Mouse (Mus musculus) forebrain, postnatal 0 days (tissue): ENCODE measurements around the gene Nutf2. TPM values are rescaled to one million over a fixed set of nuclear protein-coding genes. Genes with fewer than 3 reads are reported as not detected.
A peak's percentile ranks its signal among the peaks of the same experiment; 100 is the strongest.
"Not testable (repeated sequence)": the region's sequence is repeated elsewhere in the genome, so short reads cannot be mapped to it uniquely, and the experiment has no call there.

Source experiments
- ATAC-seq: fragments of 200-750 bp; cut with Nextera tagmentation; 2 replicates; pipeline ENCODE4 v1.8.0; 2017; ENCODE audit warnings: mild to moderate bottlenecking, moderate library complexity
- DNase-seq: peaks from one replicate; pipeline ENCODE4 v3.0.0-alpha.2; 2015
- H3K27ac ChIP-seq: fragments of 300-500 bp; sonication (generic); 2 replicates; pipeline ENCODE4 v1.5.1; 2014; ENCODE audit warnings: low read depth, mild to moderate bottlenecking, antibody characterized with exemption, low read length, moderate library complexity, mixed read lengths
- H3K27me3 ChIP-seq: fragments of 300-500 bp; sonication (generic); 2 replicates; pipeline ENCODE4 v1.6.1; 2014; ENCODE audit warnings: mild to moderate bottlenecking, low read length, mixed read lengths; ENCODE audit not compliant: insufficient read depth
- H3K36me3 ChIP-seq: fragments of 300-500 bp; sonication (generic); 2 replicates; pipeline ENCODE4 v1.6.1; 2014; ENCODE audit warnings: mild to moderate bottlenecking, moderate library complexity; ENCODE audit not compliant: insufficient read depth
- H3K4me1 ChIP-seq: fragments of 300-500 bp; sonication (generic); 2 replicates; pipeline ENCODE4 v1.6.1; 2014; ENCODE audit warnings: antibody characterized with exemption; ENCODE audit not compliant: insufficient read depth
- H3K4me2 ChIP-seq: fragments of 300-500 bp; sonication (generic); 2 replicates; pipeline ENCODE4 v1.6.1; 2014; ENCODE audit warnings: low read depth, mild to moderate bottlenecking, moderate library complexity
- H3K4me3 ChIP-seq: fragments of 300-500 bp; sonication (generic); 2 replicates; pipeline ENCODE4 v1.5.1; 2014; ENCODE audit warnings: low read depth, low read length, mixed read lengths
- H3K9ac ChIP-seq: fragments of 300-500 bp; sonication (generic); 2 replicates; pipeline ENCODE4 v1.6.1; 2014; ENCODE audit warnings: mild to moderate bottlenecking
- H3K9me3 ChIP-seq: fragments of 300-500 bp; sonication (generic); 2 replicates; pipeline ENCODE4 v1.6.1; 2016; ENCODE audit warnings: low read length
- CTCF ChIP-seq: sonication (generic); IDR thresholded peaks from 2 replicates; pipeline ENCODE4 v1.5.1; 2016; ENCODE audit warnings: antibody characterized with exemption, control low read depth, low read depth
- WGBS: fragments of 180-500 bp; shearing (Covaris S2); extraction: QIAGEN DNeasy Blood & Tissue Kit; methylation state at CpG from one replicate; pipeline ENCODE4 v1.1.7; 2014; 5-methylcytosine and 5-hydroxymethylcytosine counted together
- polyA plus RNA-seq: library from polyadenylated mRNA; unstranded; fragments of >200 nt; fragmentation: Nextera tagmentation; extraction: Ambion mirVana; gene quantifications from 2 replicates; pipeline ENCODE4 v1.2.1, GENCODE M21; 2015
- total RNA-seq: library from RNA; depleted of rRNA; stranded (reverse); fragments of >200 nt; gene quantifications from 2 replicates; pipeline ENCODE4 v1.2.3, GENCODE M21; 2014

The Nutf2 gene
- total and polyA plus RNA-seq, 2 experiments from 2014 or later = 70.4 to 142 TPM

GRCm38 (mm10) chr8:105825506-105825905 is 34.9 kb upstream of the Nutf2 start:
- Histone ChIP-seq H3K4me3 (no peak overlapping the region), H3K9me3 (no peaks in the 10 kb centered on the region), H3K4me1 (peaks cover 6% of the 10 kb centered on the region; the same call in 1 of the 2 replicates), H3K27ac (no peak overlapping the region), H3K9ac (no peak overlapping the region), H3K36me3 (peaks cover 35% of the 10 kb centered on the region), H3K4me2 (peak overlapping the region; percentile 85), H3K27me3 (no peaks in the 10 kb centered on the region)
- TF ChIP-seq CTCF = no peak
- WGBS = 79% methylated on average over 4 of the region's 4 CpGs
- DNase-seq (no peak), ATAC-seq (no peak)

- Histone ChIP-seq H3K4me2 (peak overlapping the region; percentile 85), H3K9me3 (no peaks in the 10 kb centered on the region), H3K27me3 (no peaks in the 10 kb centered on the region), H3K9ac (peak overlapping the region; percentile 94), H3K4me3 (peak overlapping the region; percentile 100), H3K4me1 (peaks cover 6% of the 10 kb centered on the region; the same call in 1 of the 2 replicates), H3K27ac (peak overlapping the region; percentile 80; the same call in 1 of the 2 replicates), H3K36me3 (peaks cover 27% of the 10 kb centered on the region)
- DNase-seq = no peak
- 11% methylated on average over 4 of the region's 4 CpGs for WGBS
- no peak for ATAC-seq
- no peak for TF ChIP-seq CTCF
Observed at GRCm38 (mm10) chr8:105826379-105826778, 34.0 kb upstream of the Nutf2 start.

GRCm38 (mm10) chr8:105826861-105827848 is 33.2 kb upstream of the Nutf2 start, which contains the start of the genes Ranbp10 and Tsnaxip1:
Gene Ranbp10 (minus strand): TSS chr8:105827350.
Gene Tsnaxip1 (plus strand): TSS chr8:105827731.
- H3K36me3 ChIP-seq = peaks cover 24% of the 10 kb centered on the region
- peak within 1 kb of the TSS; percentile 81 for H3K27ac ChIP-seq
- peak within 1 kb of the TSS; percentile 85 for H3K4me2 ChIP-seq
- ATAC-seq (peak; percentile 97), DNase-seq (peak; percentile 99)
- 1% methylated on average over 52 of the region's 52 CpGs for WGBS
- peak within 1 kb of the TSS; percentile 100 for H3K4me3 ChIP-seq
- peaks cover 6% of the 10 kb centered on the region; the same call in 1 of the 2 replicates for H3K4me1 ChIP-seq
- no peaks in the 10 kb centered on the region for H3K9me3 ChIP-seq
- peak within 1 kb of the TSS; percentile 94 for H3K9ac ChIP-seq
- TF ChIP-seq CTCF = 0 out of 2 replicates have a peak, but pooled peaks have one; percentile 6
- H3K27me3 ChIP-seq = no peaks in the 10 kb centered on the region

- H3K27me3 ChIP-seq, H3K9me3 ChIP-seq, H3K4me3 ChIP-seq, H3K4me2 ChIP-seq, H3K9ac ChIP-seq, H3K4me1 ChIP-seq, ATAC-seq, DNase-seq, H3K27ac ChIP-seq, H3K36me3 ChIP-seq: not testable (repeated sequence)
- WGBS = 86% methylated on average over 2 of the region's 2 CpGs
Observed at GRCm38 (mm10) chr8:105833740-105834139, 26.6 kb upstream of the Nutf2 start.

- TF ChIP-seq CTCF = peak; percentile 42
- DNase-seq = no peak
- no peak overlapping the region for H3K4me3 ChIP-seq
- WGBS = 31% methylated on average over 11 of the region's 11 CpGs
- no peaks in the 10 kb centered on the region for H3K4me1 ChIP-seq
- no peaks in the 10 kb centered on the region for H3K27me3 ChIP-seq
- H3K4me2 ChIP-seq = no peak overlapping the region
- no peaks in the 10 kb centered on the region for H3K9me3 ChIP-seq
- ATAC-seq = no peak
- no peak overlapping the region for H3K9ac ChIP-seq
- no peaks in the 10 kb centered on the region for H3K36me3 ChIP-seq
- no peak overlapping the region for H3K27ac ChIP-seq
Observed at GRCm38 (mm10) chr8:105835318-105835717, 25.1 kb upstream of the Nutf2 start.

GRCm38 (mm10) chr8:105836991-105837390 is 23.4 kb upstream of the Nutf2 start:
- ATAC-seq = no peak
- H3K4me3 ChIP-seq = no peak overlapping the region

GRCm38 (mm10) chr8:105839209-105839608 is 21.2 kb upstream of the Nutf2 start:
- no peaks in the 10 kb centered on the region for H3K9me3 ChIP-seq
- no peak overlapping the region for H3K4me3 ChIP-seq
- no peak overlapping the region for H3K27ac ChIP-seq
- WGBS = 96% methylated on average over 5 of the region's 5 CpGs
- H3K27me3 ChIP-seq = no peaks in the 10 kb centered on the region
- H3K9ac ChIP-seq = no peak overlapping the region
- H3K4me2 ChIP-seq = no peak overlapping the region
- ATAC-seq (no peak), DNase-seq (no peak)
- no peaks in the 10 kb centered on the region for H3K4me1 ChIP-seq
- peaks cover 7% of the 10 kb centered on the region for H3K36me3 ChIP-seq
- no peak for TF ChIP-seq CTCF

More at GRCm38 (mm10) chr8:105836991-105837390, 23.4 kb upstream of the Nutf2 start:
- no peaks in the 10 kb centered on the region for H3K36me3 ChIP-seq
- no peak overlapping the region for H3K9ac ChIP-seq
- no peak for TF ChIP-seq CTCF
- H3K9me3 ChIP-seq = no peaks in the 10 kb centered on the region
- H3K4me1 ChIP-seq = no peaks in the 10 kb centered on the region
- WGBS = 82% methylated on average over 6 of the region's 6 CpGs
- no peak for DNase-seq
- H3K27ac ChIP-seq = no peak overlapping the region
- no peaks in the 10 kb centered on the region for H3K27me3 ChIP-seq
- no peak overlapping the region for H3K4me2 ChIP-seq
